Mouse (Mus musculus) intestine, postnatal 0 days (tissue): ENCODE data around the gene Tmem89. TPM values are rescaled to one million over a fixed set of nuclear protein-coding genes. Genes with fewer than 3 reads are reported as not detected.
A peak's percentile ranks its signal among the peaks of the same experiment; 100 is the strongest.

Source experiments
- ATAC-seq: fragments of 200-750 bp; cut with Nextera tagmentation; 2 replicates; pipeline ENCODE4 v1.8.0; 2017; ENCODE audit warnings: mild to moderate bottlenecking, moderate TSS enrichment, moderate library complexity
- H3K27ac ChIP-seq: fragments of 300-500 bp; sonication (generic); 2 replicates; pipeline ENCODE4 v1.5.1; 2014; ENCODE audit warnings: mild to moderate bottlenecking, low read depth, low read length, moderate library complexity
- H3K27me3 ChIP-seq: fragments of 300-500 bp; sonication (generic); replicated peaks from 2 replicates; pipeline ENCODE4 v1.6.1; 2014; ENCODE audit warnings: low read length, mixed read lengths; ENCODE audit not compliant: control insufficient read depth, insufficient read depth
- H3K36me3 ChIP-seq: fragments of 300-500 bp; sonication (generic); 2 replicates; pipeline ENCODE4 v1.6.1; 2014; ENCODE audit warnings: mild to moderate bottlenecking, moderate library complexity; ENCODE audit not compliant: control insufficient read depth, insufficient read depth
- H3K4me1 ChIP-seq: fragments of 300-500 bp; sonication (generic); replicated peaks from 2 replicates; pipeline ENCODE4 v1.6.1; 2014; ENCODE audit warnings: antibody characterized with exemption, low read length, mixed read lengths; ENCODE audit not compliant: control insufficient read depth, insufficient read depth
- H3K4me2 ChIP-seq: fragments of 300-500 bp; sonication (generic); replicated peaks from 2 replicates; pipeline ENCODE4 v1.6.1; 2014; ENCODE audit warnings: low read depth, mild to moderate bottlenecking, moderate library complexity
- H3K4me3 ChIP-seq: fragments of 300-500 bp; sonication (generic); 2 replicates; pipeline ENCODE4 v1.5.1; 2014; ENCODE audit warnings: low read depth, low read length
- H3K9ac ChIP-seq: fragments of 300-500 bp; sonication (generic); 2 replicates; pipeline ENCODE4 v1.6.1; 2014; ENCODE audit warnings: mild to moderate bottlenecking, low read depth, low read length
- H3K9me3 ChIP-seq: fragments of 300-500 bp; sonication (generic); 2 replicates; pipeline ENCODE4 v1.6.1; 2016; ENCODE audit warnings: mixed run types; ENCODE audit not compliant: control insufficient read depth
- CTCF ChIP-seq: sonication (generic); IDR thresholded peaks from 2 replicates; pipeline ENCODE4 v1.5.1; 2016; ENCODE audit warnings: low read depth, mild to moderate bottlenecking, control low read depth, antibody characterized with exemption, moderate library complexity
- WGBS: fragments of 180-500 bp; shearing (Covaris S2); extraction: QIAGEN DNeasy Blood & Tissue Kit; methylation state at CpG from one replicate; pipeline ENCODE4 v1.1.7; 2014; 5-methylcytosine and 5-hydroxymethylcytosine counted together
- polyA plus RNA-seq: library from polyadenylated mRNA; unstranded; fragments of >200 nt; fragmentation: Nextera tagmentation; extraction: Ambion mirVana; gene quantifications from 2 replicates; pipeline ENCODE4 v1.2.1, GENCODE M21; 2015

Gene Tmem89
- polyA plus RNA-seq, 1 experiment from 2014 or later, result not detected

- peaks cover 28% of the 10 kb centered on the region for H3K36me3 ChIP-seq
- 0 out of 2 replicates have a peak, but pooled peaks cover 7% of the 10 kb centered on the region for H3K27me3 ChIP-seq
- H3K4me2 ChIP-seq, result peak within 1 kb of the TSS; percentile 32
- peak within 1 kb of the TSS; percentile 1; the same call in 1 of the 2 replicates for H3K4me3 ChIP-seq
- no peaks in the 10 kb centered on the region for H3K9me3 ChIP-seq
- TF ChIP-seq CTCF, result no peak
- no peaks in the 10 kb centered on the region for H3K4me1 ChIP-seq
- no peak within 1 kb of the TSS for H3K27ac ChIP-seq
- WGBS, result 10% methylated on average over 15 of the region's 15 CpGs
- H3K9ac ChIP-seq, result no peak within 1 kb of the TSS
- ATAC-seq, result no peak
Observed at GRCm38 (mm10) chr9:108953081-108953636, 38.7 kb downstream of the Tmem89 start, which contains the start of gene Col7a1. Col7a1 (plus strand) TSS chr9:108953586.

GRCm38 (mm10) chr9:108955241-108955640, 40.8 kb downstream of the Tmem89 start:
- Histone ChIP-seq H3K4me2 (no peak overlapping the region), H3K9me3 (no peaks in the 10 kb centered on the region), H3K4me1 (no peaks in the 10 kb centered on the region), H3K27me3 (0 out of 2 replicates have a peak, but pooled peaks cover 7% of the 10 kb centered on the region), H3K9ac (no peak overlapping the region), H3K27ac (no peak overlapping the region), H3K36me3 (peaks cover 7% of the 10 kb centered on the region), H3K4me3 (no peak overlapping the region)
- no peak for ATAC-seq
- 92% methylated on average over 11 of the region's 11 CpGs for WGBS
- no peak for TF ChIP-seq CTCF

- Histone ChIP-seq H3K36me3 (peaks cover 4% of the 10 kb centered on the region), H3K4me3 (no peak overlapping the region), H3K4me1 (no peaks in the 10 kb centered on the region), H3K27me3 (0 out of 2 replicates have a peak, but pooled peaks cover 7% of the 10 kb centered on the region), H3K4me2 (no peak overlapping the region), H3K9me3 (no peaks in the 10 kb centered on the region), H3K9ac (no peak overlapping the region), H3K27ac (no peak overlapping the region)
- WGBS, result 83% methylated on average over 11 of the region's 11 CpGs
- TF ChIP-seq CTCF, result no peak
- ATAC-seq, result no peak
Observed at GRCm38 (mm10) chr9:108955846-108956245, 41.4 kb downstream of the Tmem89 start.

- Histone ChIP-seq H3K4me1 (no peaks in the 10 kb centered on the region), H3K9ac (no peak overlapping the region), H3K9me3 (no peaks in the 10 kb centered on the region), H3K4me3 (no peak overlapping the region), H3K36me3 (no peaks in the 10 kb centered on the region), H3K4me2 (no peak overlapping the region), H3K27me3 (no peaks in the 10 kb centered on the region), H3K27ac (peak overlapping the region; percentile 50)
- WGBS, result 60% methylated on average over 3 of the region's 3 CpGs
- ATAC-seq, result no peak
- TF ChIP-seq CTCF, result no peak
Observed at GRCm38 (mm10) chr9:108963577-108963976, 49.2 kb downstream of the Tmem89 start.

GRCm38 (mm10) chr9:108964338-108964737, 49.9 kb downstream of the Tmem89 start:
- Histone ChIP-seq H3K27ac (peak overlapping the region; percentile 50), H3K36me3 (no peaks in the 10 kb centered on the region), H3K4me3 (no peak overlapping the region), H3K4me1 (no peaks in the 10 kb centered on the region), H3K9me3 (no peaks in the 10 kb centered on the region), H3K27me3 (no peaks in the 10 kb centered on the region), H3K9ac (no peak overlapping the region), H3K4me2 (no peak overlapping the region)
- 63% methylated on average over 6 of the region's 6 CpGs for WGBS
- no peak for TF ChIP-seq CTCF
- ATAC-seq, result peak; percentile 72

Other genes starting within 250 kb of the Tmem89 start
- gene Prkar2a, start 225.3 kb upstream of the Tmem89 start, polyA plus RNA-seq, result 28.3 and 31.8 TPM in 2 replicates
- gene Ip6k2, start 130.8 kb upstream of the Tmem89 start, polyA plus RNA-seq, result 28.1 and 31.4 TPM in 2 replicates
- gene Nckipsd, start 106.3 kb upstream of the Tmem89 start, polyA plus RNA-seq, result 5.4 and 6.8 TPM in 2 replicates
- 0.40 and 0.93 TPM in 2 replicates for gene Celsr3, start 88.3 kb upstream of the Tmem89 start, polyA plus RNA-seq
- gene Slc26a6, start 61.3 kb upstream of the Tmem89 start, polyA plus RNA-seq, result 70.8 and 99.5 TPM in 2 replicates
- gene Uqcrc1, start 22.0 kb downstream of the Tmem89 start, polyA plus RNA-seq, result 557 and 585 TPM in 2 replicates
- 1.9 and 3.1 TPM in 2 replicates for gene Col7a1, start 39.0 kb downstream of the Tmem89 start, polyA plus RNA-seq
- not detected in 2 replicates for gene Ucn2, start 71.4 kb downstream of the Tmem89 start, polyA plus RNA-seq
- 43.1 and 48.3 TPM in 2 replicates for gene Pfkfb4, start 77.2 kb downstream of the Tmem89 start, polyA plus RNA-seq
- 303 and 311 TPM in 2 replicates for gene Shisa5, start 123.9 kb downstream of the Tmem89 start, polyA plus RNA-seq
- gene Trex1, start 145.1 kb downstream of the Tmem89 start, polyA plus RNA-seq, result 16.1 and 17.1 TPM in 2 replicates
- gene Atrip, start 159.5 kb downstream of the Tmem89 start, polyA plus RNA-seq, result 7.5 and 8.9 TPM in 2 replicates
- 12.1 and 12.7 TPM in 2 replicates for gene Ccdc51, start 167.9 kb downstream of the Tmem89 start, polyA plus RNA-seq
- 683 and 718 TPM in 2 replicates for gene Tma7, start 168.0 kb downstream of the Tmem89 start, polyA plus RNA-seq
- 1.3 and 1.6 TPM in 2 replicates for gene Plxnb1, start 180.8 kb downstream of the Tmem89 start, polyA plus RNA-seq
- gene Fbxw21, start 247.4 kb downstream of the Tmem89 start, polyA plus RNA-seq, result not detected in 2 replicates